Mouse (Mus musculus) telencephalon, adult 2 months (tissue): ENCODE measurements around the gene Jam2.
A peak's percentile ranks its signal among the peaks of the same experiment; 100 is the strongest.

ENCODE experiments used
- DNase-seq: peaks from one replicate; pipeline ENCODE4 v3.0.0-alpha.2; 2011; ENCODE audit warnings: low read depth, low spot score

Gene Jam2

DNA sequence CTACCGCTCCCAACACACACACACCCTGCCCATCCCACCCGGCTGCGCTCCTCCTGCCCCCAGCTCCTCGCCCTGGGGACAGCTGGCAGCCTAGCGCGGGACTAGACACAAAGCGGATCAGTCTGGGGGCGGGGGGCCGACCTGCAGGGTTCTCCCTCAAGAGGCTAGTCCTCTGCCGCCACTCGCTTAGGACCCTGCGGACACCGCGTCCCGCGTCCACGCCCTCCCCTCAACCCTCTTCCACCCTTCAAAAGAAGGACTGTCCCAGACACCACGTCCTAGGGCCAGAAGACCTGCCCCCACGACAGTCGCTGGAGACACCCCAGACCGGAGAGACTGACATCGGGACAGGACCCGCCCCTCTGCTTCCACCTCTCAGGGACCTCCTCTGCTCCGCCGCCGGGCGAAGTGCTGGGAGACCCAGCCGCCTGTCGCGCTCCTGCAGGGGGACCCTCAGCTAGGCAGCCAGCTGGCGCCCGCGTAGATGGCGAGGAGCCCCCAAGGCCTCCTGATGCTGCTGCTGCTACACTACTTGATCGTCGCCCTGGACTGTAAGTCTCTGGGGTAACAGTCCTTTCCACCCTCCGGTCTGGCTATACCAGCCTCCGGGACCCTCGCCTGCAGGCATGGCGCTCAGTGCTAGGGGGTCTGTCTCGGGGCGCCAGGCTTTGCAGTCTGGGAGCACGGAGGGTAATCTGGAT is at the start of gene Jam2:
TSS of gene Jam2 (plus strand) at position 121 of the 701 bp plus-strand sequence.
- DNase-seq = no peak

DNA sequence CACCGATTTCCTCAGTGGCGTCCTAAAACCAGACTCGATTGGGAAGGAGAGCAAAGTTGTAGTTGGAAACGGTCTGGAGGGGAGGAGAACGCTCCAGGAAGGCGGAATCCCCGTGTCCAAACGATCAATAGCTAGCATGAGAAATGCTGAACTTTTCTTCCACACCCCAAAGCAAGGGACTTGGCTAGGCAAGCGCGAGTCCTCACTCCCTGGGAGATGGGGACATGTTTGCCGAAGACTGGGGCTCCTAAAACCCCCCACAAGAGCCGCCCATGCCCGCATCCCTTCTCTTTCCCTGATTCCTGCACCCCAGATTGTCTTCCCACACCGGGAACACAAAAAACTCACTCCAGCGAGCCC is 39.1 kb upstream of the Jam2 start:
- no peak for DNase-seq

DNA sequence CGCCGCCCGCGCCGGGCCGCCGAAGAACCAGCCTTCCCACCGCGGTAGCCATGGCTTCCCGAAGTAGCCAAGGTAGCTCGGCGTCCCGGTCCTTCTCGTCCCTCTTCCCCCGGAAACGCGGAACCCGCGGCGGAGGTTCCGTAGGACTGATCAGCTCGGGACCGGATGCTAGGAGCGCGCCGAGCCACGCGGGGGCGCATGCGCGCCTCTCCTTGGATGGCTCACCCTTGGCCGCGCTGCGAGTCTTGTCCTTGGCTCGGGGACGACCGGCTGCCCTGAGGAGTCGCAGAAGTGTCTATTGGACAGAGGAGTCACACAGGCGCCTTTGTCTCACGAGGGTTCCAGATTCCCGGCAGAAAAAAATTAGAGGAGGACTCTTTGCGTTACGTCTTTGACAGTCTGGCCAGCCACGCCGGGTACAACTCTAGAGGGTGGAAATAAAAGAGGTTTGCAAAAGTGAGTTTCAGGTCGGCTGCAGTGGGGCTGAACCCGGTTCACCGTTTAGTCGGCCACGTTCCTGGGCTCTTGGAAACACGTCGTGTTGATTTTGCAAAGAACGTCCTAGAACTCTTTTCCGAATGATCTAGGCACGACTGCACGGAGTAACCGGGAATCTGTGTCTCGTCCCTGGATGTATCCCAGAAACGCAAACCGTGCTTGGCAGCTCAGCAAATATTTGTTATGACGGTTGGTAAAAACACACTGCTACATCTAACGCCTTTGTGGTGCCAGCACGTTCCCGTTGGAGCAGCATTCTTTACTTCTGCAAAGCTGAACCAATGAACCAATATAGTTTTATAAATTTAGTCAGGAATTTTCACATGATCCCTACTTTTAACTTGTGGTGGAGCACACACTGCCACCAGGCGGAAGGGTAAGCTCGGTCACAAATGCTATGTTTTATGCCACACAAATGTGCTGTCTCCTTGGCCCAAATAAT is 38.5 kb upstream of the Jam2 start, which contains the start of gene Mrpl39:
TSS of gene Mrpl39 (minus strand) at position 577 of the 940 bp plus-strand sequence.
- DNase-seq = peak; percentile 87

DNA sequence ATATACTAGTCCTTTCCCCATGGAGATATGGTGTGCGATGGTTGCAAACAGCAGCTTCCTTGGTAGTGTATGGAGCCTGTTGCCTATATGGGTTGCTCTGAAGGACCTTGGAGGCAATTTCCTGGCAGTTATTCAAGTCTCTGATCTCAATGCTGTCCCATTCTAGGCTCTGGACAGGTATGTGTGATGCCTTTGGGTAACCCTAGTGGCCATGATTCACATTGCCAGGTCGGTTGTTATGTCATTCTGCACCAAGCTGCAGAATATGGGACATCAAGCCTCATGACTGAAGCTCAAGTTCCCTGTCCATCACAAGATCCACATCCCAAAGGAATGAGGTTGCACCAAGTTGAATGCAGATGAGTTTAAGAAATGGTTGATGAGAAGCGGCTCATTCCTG is 36.6 kb upstream of the Jam2 start:
- DNase-seq = no peak

DNA sequence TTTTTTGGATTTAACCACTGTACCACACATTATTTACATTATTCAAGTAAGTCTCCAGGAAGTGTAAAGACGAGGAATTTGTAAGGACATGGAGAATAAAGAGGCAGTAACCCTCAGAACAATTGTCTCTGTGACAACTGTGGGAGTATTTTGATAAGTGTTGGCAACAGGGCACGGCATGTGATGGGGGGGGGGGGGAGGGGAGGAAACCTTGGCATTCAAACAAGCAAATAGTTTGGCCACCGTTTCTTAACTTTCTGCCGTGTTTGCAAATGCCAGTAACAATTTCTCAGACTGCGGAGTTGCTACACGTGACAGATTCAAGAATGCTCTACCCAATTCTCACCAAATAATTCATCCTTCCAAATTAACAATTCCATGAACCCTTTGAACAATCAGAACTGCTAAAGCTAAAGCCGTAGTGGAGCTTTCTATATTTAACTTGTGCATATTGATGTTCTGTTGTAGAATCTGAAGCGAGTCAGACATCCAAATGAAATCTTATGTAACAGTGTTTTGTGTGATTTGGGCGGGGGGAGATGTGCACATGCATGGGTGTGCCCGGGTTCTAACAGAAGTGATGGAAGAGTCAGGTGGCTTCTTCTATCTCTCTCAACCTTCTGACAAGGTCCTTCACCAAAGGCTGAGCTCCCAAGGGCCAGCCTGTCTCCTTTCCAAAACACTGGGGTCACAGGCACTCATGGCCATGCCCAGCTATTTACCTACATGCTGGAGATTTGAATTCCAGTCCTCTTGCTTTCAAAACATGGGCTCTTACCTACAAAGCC is 29.0 kb upstream of the Jam2 start:
- no peak for DNase-seq

DNA sequence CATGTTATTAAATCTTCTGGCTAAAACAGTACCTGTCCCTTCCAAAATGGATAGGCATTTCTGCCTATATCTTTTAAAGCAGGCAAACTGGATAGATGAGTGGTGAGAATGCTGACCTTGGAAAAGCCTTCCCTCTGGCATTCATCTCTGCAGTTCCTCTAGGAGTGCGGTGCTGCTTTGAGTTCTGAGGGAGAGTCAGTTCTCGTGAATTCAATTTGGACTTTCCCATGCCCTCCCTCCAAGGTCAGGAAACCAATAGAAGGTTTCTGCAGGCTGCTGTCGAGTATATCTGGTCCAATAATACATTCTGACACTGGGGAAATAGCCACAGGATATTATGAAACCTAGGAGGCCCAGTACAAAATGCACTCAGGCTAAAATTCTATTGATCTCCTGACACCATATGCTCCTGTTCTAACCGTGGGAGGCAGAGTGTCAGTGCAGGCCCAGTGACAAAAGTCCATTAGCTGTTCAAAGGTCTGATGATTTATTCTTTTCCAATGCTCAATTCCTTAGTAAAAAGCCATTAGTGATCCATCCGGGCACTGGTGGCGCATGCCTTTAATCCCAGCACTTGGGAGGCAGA is 28.1 kb upstream of the Jam2 start:
- DNase-seq = no peak

DNA sequence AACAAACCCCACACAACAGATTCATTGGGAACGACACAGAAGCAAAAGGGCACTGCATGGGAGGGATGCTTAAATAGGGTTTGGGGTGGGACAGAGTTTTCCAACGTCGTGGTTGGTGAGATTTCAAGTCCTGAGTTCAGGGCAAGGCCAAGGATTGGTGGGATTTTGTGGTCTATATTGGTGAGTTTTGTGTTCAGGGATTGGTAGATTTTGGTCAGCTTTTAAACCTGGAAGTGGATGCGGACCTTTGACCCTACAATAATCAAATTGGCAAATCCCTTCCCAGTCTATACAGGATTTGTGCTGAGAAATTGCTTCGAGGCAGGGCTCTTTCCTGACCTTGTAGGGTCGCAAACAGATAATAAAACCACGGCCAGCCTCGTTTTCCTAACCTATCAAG is 6.0 kb upstream of the Jam2 start:
- DNase-seq = no peak

DNA sequence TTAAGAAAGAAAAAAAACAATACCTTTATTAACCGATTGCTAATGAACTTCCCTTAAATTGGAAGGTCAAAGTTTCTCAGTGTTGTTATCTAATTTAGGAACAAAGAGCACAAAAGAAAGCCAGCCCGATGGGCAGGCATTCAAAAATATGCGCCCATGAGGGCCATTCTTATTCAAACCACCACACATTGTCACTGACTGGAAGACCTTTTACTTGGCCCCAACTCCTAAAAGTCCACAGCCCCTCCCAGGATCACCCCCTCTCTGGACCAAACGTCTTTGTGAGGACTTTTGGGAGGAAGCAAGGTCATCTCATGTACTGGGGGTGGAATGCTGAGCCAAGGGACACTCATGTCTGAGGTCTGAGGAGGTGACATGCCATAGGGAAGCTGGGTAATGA is 4.7 kb upstream of the Jam2 start:
- no peak for DNase-seq

DNA sequence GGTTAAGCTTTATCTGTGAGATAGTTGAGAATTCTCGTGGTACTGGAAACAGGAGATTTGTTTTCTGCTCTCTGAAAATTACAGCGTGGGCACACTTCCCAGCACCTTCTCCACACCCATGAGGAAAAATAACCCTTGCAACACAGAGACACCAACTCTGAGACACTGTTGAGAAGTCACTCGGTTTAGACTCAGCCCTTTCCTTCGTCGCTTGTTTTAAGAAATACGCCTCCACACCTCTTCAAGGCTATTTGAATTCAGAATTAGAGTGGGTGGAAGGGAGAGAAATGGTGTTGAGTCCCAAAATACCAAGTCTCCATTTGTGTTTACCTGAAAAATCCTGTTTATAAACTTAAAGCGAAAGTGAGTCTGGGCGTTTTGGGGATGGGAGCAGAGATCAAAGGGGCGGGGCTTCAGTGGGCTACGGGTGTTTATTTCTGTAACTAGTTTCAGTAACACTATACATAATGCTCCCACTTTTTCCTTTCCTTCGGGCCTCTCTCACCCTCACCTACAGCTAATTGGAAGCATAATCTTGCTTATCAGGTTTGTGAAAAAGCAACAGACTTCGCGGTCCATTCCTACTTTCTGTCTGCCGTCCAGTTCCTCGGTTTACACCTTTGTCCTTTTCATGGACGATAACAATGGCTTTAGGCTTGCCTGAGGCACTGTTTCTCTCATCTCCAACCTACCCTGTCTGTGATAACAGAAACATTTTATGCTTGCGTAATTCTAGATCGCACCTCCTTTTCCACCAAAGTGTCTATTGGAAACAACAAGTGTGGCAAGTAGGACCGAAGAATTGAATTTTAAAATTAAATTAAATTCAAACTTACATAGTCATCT is 4.1 kb upstream of the Jam2 start:
- DNase-seq = no peak

DNA sequence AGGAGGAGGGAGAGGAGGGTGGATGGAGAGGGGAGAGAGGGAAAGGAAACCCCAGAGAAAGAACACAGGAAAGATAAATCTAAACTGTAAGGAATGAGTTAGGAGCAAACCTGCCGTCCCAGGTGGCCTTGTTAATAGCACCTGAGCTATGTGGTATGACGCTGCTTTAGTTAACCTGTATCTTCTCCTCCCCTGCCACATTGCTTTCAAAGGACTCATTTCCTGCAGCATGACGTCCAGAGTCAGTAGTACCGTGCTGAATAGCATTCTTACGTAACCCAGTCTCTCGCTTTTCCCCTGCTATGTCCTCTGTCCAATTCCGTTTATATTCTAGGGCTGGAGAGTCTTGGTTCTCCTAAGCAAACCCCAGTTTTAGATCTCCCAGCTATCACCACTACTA is 3.0 kb upstream of the Jam2 start:
- no peak for DNase-seq

DNA sequence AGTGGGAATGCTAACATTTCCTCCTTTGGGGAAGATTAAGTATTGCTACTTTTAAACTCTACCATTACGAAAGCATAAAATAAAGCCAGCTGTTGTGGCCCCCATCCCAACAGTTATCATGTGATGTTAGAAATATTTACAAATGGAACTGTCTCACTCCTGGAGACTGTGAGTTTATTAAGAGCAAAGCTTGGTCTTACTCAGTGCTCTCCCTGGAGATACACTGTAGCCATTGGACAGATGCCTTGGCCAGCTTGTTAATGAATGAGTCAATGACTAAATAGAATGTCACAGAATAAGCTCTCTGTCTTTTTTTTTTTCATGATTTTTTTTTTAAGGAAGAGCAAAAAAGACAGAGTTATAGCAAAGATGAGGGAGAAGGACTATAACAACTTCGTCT is 2.5 kb upstream of the Jam2 start:
- no peak for DNase-seq

DNA sequence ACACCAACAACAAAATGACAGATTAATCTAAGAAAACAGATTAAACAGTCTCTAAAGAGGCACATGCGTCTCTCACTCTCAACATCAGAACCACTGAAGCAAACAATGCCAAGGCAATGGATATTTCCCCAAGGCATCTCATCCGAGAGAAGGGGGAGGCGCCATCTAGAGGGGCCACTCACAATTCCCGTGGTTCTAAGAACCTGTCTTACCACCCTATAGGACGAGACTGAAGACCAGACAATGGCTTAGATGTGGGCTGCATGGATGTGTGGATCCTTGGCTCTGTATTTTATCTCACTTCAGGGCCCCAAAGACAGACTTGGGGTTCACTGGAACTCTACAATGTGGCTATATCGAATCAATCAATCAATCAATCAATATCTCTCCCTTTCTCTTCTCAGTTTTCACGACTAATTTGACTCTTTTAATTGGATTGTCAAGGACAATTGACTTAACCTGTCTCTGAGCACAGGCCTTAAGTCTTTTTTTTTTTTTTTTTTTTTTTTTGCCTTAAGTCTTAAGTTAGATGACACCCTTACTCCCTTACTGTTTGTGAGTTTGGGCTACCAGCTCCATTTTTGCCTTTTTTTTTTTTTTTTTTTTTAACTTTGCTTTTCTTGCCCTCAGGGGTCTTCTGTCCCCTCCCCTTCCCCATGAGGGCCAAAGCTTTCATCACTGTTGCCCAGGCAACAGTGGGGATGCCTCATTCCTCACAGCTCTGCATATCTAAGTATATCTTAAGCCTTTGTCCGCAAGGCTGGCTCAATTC is 1.2 kb upstream of the Jam2 start:
- DNase-seq = no peak

DNA sequence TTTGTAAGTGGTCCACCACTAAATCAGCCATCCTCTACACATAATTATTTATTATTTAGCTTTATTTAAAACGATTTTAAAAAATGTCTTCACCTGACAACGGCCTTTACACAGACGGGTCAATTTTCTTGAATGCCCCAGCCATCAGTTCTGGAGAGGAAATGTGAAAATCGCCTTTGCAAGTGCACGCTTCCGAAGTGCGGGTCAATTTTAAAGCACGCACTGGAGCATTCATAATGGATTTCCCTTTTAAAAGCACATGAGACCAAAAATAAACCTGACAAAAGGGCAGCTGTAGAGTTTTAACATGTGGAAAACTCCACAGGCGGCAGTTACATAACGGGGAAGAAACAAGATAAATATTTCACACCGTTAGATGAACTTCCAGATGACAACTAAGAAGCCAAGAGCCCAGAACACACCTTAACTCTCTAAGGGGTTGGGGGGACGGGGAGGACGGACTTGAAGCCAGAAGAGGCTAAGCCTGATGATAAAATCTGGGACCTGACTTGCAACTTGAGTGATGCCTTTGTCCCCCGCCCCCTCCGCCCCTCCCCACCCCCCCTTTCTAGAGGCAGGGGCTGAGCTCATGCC is 558 bp upstream of the Jam2 start:
- no peak for DNase-seq

DNA sequence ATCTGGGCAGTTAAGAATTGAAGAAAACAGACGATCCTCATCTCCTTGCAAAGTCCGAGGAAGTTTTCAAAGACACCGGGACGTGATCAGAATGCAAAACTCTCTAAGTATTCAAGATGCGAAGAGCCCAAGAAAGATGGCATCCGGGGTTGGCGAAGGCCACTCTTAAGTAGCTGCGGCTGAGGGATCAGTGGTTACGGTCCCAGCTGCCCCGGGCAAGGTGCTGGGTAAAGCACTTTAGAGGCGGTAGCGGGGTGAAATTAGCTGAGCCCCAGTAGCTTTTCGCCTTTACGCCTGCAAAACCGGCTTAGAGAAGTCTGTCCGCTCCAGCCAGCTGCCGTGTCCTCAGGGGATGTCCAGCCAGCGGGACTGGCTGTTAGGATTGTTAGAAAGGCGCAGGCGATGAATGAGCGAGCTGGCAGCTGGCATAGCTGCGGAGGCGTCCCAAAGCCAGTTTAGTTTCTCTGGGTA is 873 bp downstream of the Jam2 start:
- peak; percentile 57 for DNase-seq

DNA sequence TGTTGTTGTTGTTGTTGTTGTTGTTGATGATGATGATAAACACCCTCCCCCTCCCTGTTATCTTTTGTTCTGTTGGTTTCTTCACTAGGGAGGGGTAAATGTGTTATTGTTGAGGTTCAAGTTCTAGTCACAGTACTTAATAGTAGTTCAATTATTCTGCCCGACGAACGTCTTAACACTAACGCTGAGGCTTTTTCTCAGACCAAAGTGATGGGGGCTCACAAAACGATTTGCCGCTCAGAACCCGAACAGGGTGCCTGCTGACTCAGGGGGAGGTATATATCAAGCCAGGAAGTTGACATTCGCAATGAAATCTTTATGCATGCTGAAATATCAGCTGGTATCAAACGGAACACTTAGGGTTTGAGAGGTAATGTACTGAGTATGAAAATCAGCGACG is 1.4 kb downstream of the Jam2 start:
- no peak for DNase-seq

DNA sequence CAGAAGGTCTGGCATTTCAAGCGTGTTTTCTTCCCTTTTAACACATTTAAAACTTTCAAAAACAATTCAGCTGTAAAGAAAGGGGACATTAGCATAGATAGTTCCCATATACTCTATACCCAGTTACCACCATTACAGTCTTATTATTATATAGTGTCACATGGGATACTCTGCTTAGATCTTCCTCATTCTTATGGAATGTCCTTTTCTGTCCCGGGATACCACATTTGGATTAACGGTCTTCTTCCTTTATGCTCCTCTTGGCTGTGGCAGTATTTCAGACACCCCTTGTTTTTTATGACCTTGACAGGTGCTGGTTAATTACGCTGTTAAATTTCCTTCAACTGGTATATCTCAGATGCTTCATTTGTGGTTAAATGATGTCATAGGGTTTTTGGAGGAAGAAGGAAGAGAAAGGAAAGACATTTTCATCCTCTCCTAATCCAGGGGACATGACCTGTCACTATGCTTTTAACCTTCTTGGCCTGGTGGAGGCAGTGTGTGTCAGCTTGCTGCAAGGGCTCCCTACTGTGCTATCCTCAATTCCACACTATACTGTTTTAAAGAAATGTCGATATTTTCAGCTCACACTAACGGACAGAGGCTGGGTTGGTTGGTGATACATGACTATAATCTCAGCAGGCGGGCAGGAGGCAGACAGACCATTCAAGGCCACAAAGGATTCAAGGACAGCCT is 2.3 kb downstream of the Jam2 start:
- no peak for DNase-seq

DNA sequence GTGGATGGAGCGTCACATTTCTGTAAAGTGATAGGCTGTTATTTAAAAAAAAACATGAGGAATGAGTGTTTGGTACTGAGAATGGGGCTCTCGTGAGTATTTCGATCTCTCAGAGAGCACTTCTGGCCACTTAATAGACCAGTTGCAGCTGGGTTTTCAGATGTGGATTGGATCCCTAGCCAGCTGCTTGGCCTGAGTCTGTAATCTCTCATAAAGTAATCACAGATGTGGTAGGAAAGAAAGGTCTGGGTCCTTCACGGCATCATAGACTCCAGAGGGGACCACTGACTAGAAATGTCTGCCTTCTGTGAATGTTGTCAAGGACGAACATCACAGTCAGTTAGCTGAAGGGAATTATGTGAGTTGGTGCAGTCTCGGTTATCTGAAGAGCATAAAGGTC is 4.5 kb downstream of the Jam2 start:
- no peak for DNase-seq

DNA sequence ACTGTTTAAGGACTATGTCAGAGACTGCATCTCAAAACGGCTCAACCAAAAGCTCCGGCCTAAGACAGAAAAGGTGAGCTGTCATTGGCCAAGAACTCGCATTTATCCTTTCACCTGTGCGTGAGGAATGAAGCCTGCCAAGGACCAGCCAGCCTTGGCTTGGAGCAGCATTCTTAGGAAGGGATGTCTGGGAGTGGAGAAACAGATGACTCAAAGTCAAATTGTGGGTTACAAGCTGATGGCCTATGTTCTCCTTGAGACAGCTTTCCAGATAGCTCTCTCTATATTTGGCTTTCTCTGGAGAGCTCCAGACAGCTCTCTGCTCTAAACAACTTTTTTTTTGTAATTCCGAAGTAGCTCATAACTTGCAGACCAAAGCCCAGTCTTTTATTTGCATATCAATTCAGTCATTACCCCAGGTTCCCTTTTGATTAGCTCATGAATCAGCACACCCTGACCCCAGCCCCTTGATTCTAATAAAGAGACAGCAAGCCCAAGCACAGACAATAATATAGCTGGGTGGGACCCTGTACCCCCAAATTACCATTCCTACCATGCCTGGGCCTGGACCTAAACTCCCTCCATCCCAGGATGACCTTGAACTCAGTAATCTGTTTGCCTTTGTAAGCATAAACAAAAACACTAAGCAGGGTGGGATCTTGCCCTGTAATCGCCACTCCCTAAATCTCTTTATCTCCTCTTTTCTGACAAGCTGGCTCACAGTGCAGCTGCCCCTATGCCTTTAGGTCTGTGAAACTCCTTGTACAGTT is 5.1 kb downstream of the Jam2 start:
- DNase-seq = no peak
